Mouse (Mus musculus) urinary bladder, postnatal 10 days (tissue): Measurements from ENCODE around the gene Sike1.

Experiments used
- DNase-seq: peaks from one replicate; pipeline ENCODE4 v3.0.0; 2022; ENCODE audit warnings: low spot score

Gene Sike1

GRCm38 (mm10) chr3:102995605-102996321 is at the start of gene Sike1:
TSS of gene Sike1 (plus strand) at chr3:102995708.
- peak; percentile 81 for DNase-seq

GRCm38 (mm10) chr3:102946312-102946711 is 49.2 kb upstream of the Sike1 start:
- DNase-seq, result no peak

GRCm38 (mm10) chr3:102946861-102947260 is 48.6 kb upstream of the Sike1 start:
- DNase-seq, result no peak

GRCm38 (mm10) chr3:102954476-102954875 is 41.0 kb upstream of the Sike1 start:
- no peak for DNase-seq

- no peak for DNase-seq
Measured at GRCm38 (mm10) chr3:102955143-102955542, 40.4 kb upstream of the Sike1 start.

- DNase-seq, result no peak
Measured at GRCm38 (mm10) chr3:102955596-102955995, 39.9 kb upstream of the Sike1 start.

- DNase-seq, result no peak
Measured at GRCm38 (mm10) chr3:102964033-102964432, 31.5 kb upstream of the Sike1 start, which contains the start of gene Nr1h5. TSS of gene Nr1h5 (minus strand) at chr3:102964133.

- DNase-seq, result no peak
Measured at GRCm38 (mm10) chr3:102970067-102970466, 25.4 kb upstream of the Sike1 start.

GRCm38 (mm10) chr3:102970508-102970907 is 25.0 kb upstream of the Sike1 start:
- no peak for DNase-seq

GRCm38 (mm10) chr3:102976906-102977305 is 18.6 kb upstream of the Sike1 start:
- DNase-seq, result no peak

GRCm38 (mm10) chr3:102979550-102980348 is 15.8 kb upstream of the Sike1 start:
- no peak for DNase-seq

- no peak for DNase-seq
Measured at GRCm38 (mm10) chr3:102980349-102980736, 15.2 kb upstream of the Sike1 start.

- no peak for DNase-seq
Measured at GRCm38 (mm10) chr3:102991041-102991440, 4.5 kb upstream of the Sike1 start.

GRCm38 (mm10) chr3:102992936-102993335 is 2.6 kb upstream of the Sike1 start:
- no peak for DNase-seq

- no peak for DNase-seq
Measured at GRCm38 (mm10) chr3:102995233-102995604, 289 bp upstream of the Sike1 start.

GRCm38 (mm10) chr3:102997036-102997435 is 1.5 kb downstream of the Sike1 start:
- no peak for DNase-seq

GRCm38 (mm10) chr3:102997591-102997990 is 2.1 kb downstream of the Sike1 start:
- no peak for DNase-seq

GRCm38 (mm10) chr3:103001595-103001994 is 6.1 kb downstream of the Sike1 start:
- DNase-seq, result no peak

- DNase-seq, result no peak
Measured at GRCm38 (mm10) chr3:103017350-103017749, 21.8 kb downstream of the Sike1 start.

- no peak for DNase-seq
Measured at GRCm38 (mm10) chr3:103019462-103019861, 24.0 kb downstream of the Sike1 start.

- peak; percentile 83 for DNase-seq
Measured at GRCm38 (mm10) chr3:103020249-103020942, 24.9 kb downstream of the Sike1 start, which contains the start of gene Csde1. TSS of gene Csde1 (plus strand) at chr3:103020426.

GRCm38 (mm10) chr3:103020943-103021638 is 25.6 kb downstream of the Sike1 start:
- peak; percentile 60 for DNase-seq
